Mouse (Mus musculus): Measurements from ENCODE around the gene H2afj. TPM values are rescaled to one million over a fixed set of nuclear protein-coding genes. Genes with fewer than 3 reads are reported as not detected.
A peak's percentile ranks its signal among the peaks of the same experiment; 100 is the strongest.

H2afj gene
- 87.8 and 89.1 TPM in 2 replicates for polyA plus RNA-seq (2014; fragmentation: Nextera tagmentation; extraction: Ambion mirVana)

DNA sequence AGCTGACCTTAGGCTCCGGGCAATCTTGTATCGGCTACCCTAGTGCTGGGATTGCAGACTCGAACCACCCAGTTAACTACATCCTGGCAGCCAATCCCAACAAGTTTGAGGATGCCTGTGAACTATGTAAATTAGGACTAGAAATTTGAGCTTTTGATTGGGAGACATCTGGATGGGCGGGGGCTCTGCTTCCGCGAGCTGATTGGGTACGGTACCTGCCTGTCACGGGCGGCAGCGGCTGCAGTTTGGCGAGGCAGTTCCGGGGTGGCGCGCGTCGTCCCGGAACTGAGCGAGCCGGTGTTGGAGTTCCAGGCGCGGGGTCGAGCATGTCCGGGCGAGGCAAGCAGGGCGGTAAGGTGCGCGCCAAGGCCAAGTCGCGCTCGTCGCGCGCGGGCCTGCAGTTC lies at the start of gene H2afj:
Gene H2afj, plus strand, starts transcription at position 231 of the 404 bp plus-strand sequence.
- Histone ChIP-seq H3K4me3 (ENCODE audit: low read depth, low read length) (peak within 1 kb of the TSS; percentile 63), H3K4me1 (ENCODE audit: control insufficient read depth, insufficient read depth, low read length) (no peaks in the 10 kb centered on the region), H3K27me3 (ENCODE audit: control insufficient read depth, insufficient read depth, low read length) (no peaks in the 10 kb centered on the region), H3K9ac (replicated peaks; ENCODE audit: low read length) (peak within 1 kb of the TSS; percentile 58), H3K36me3 (replicated peaks; ENCODE audit: control insufficient read depth, insufficient read depth, low read depth, low read length) (peaks cover 4% of the 10 kb centered on the region; the same call in 1 of the 2 replicates), H3K9me3 (replicated peaks; ENCODE audit: control insufficient read depth, low read length) (no peaks in the 10 kb centered on the region), H3K27ac (replicated peaks; ENCODE audit: low read depth, low read length) (peak within 1 kb of the TSS; percentile 62), H3K4me2 (ENCODE audit: low read depth, low read length) (peak within 1 kb of the TSS; percentile 93)
- 0% methylated on average over 27 of the region's 34 CpGs for WGBS
- peak; percentile 96 for DNase-seq (ENCODE audit: low spot score)
- peak; percentile 77 for ATAC-seq (replicated peaks; ENCODE audit: insufficient number of reproducible peaks, low FRiP score, low TSS enrichment, low read depth)

GRCm38 (mm10) chr6:136763912-136764311 lies 44.1 kb upstream of the H2afj start:
- Histone ChIP-seq H3K4me2 (ENCODE audit: low read depth, low read length) (no peak overlapping the region), H3K4me3 (ENCODE audit: low read depth, low read length) (no peak overlapping the region), H3K36me3 (replicated peaks; ENCODE audit: control insufficient read depth, insufficient read depth, low read depth, low read length) (no peaks in the 10 kb centered on the region), H3K4me1 (ENCODE audit: control insufficient read depth, insufficient read depth, low read length) (no peaks in the 10 kb centered on the region), H3K27ac (replicated peaks; ENCODE audit: low read depth, low read length) (no peak overlapping the region), H3K27me3 (ENCODE audit: control insufficient read depth, insufficient read depth, low read length) (no peaks in the 10 kb centered on the region), H3K9me3 (replicated peaks; ENCODE audit: control insufficient read depth, low read length) (no peaks in the 10 kb centered on the region), H3K9ac (replicated peaks; ENCODE audit: low read length) (no peak overlapping the region)
- WGBS: 87% methylated on average over 1 of the region's 1 CpGs
- ATAC-seq (replicated peaks; ENCODE audit: insufficient number of reproducible peaks, low FRiP score, low TSS enrichment, low read depth) (no peak), DNase-seq (ENCODE audit: low spot score) (no peak)

DNA sequence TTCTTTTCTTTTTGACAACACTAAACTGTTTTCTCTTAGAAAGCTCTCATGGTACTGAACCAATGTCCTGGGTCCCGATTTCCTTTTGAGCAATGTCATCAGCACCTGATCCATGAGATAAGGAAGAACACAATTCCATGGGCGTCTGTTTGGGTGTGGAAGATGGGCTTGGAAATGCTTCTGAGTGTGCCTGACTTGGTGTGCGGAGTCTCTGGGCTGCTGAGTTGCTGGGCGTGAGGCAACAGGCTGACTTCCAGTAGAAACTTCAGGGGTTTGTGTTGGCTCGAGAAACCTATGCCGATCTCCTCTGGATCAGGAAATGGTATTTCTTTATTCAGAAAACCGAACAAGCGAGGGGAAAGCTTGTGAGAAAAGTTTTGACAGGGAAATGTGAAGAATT lies 38.9 kb upstream of the H2afj start:
- no peaks in the 10 kb centered on the region for H3K4me1 ChIP-seq (ENCODE audit: control insufficient read depth, insufficient read depth, low read length)
- H3K4me3 ChIP-seq (ENCODE audit: low read depth, low read length): no peak overlapping the region
- H3K9ac ChIP-seq (replicated peaks; ENCODE audit: low read length): no peak overlapping the region
- ATAC-seq (replicated peaks; ENCODE audit: insufficient number of reproducible peaks, low FRiP score, low TSS enrichment, low read depth) (no peak), DNase-seq (ENCODE audit: low spot score) (no peak)
- no peaks in the 10 kb centered on the region for H3K27me3 ChIP-seq (ENCODE audit: control insufficient read depth, insufficient read depth, low read length)
- no peak overlapping the region for H3K27ac ChIP-seq (replicated peaks; ENCODE audit: low read depth, low read length)
- H3K36me3 ChIP-seq (replicated peaks; ENCODE audit: control insufficient read depth, insufficient read depth, low read depth, low read length): no peaks in the 10 kb centered on the region
- 86% methylated on average over 8 of the region's 8 CpGs for WGBS
- no peak overlapping the region for H3K4me2 ChIP-seq (ENCODE audit: low read depth, low read length)
- no peaks in the 10 kb centered on the region for H3K9me3 ChIP-seq (replicated peaks; ENCODE audit: control insufficient read depth, low read length)

GRCm38 (mm10) chr6:136769859-136770258 lies 38.2 kb upstream of the H2afj start:
- Histone ChIP-seq H3K4me2 (ENCODE audit: low read depth, low read length) (no peak overlapping the region), H3K27me3 (ENCODE audit: control insufficient read depth, insufficient read depth, low read length) (no peaks in the 10 kb centered on the region), H3K36me3 (replicated peaks; ENCODE audit: control insufficient read depth, insufficient read depth, low read depth, low read length) (no peaks in the 10 kb centered on the region), H3K9me3 (replicated peaks; ENCODE audit: control insufficient read depth, low read length) (no peaks in the 10 kb centered on the region), H3K9ac (replicated peaks; ENCODE audit: low read length) (no peak overlapping the region), H3K27ac (replicated peaks; ENCODE audit: low read depth, low read length) (no peak overlapping the region), H3K4me3 (ENCODE audit: low read depth, low read length) (no peak overlapping the region), H3K4me1 (ENCODE audit: control insufficient read depth, insufficient read depth, low read length) (no peaks in the 10 kb centered on the region)
- ATAC-seq (replicated peaks; ENCODE audit: insufficient number of reproducible peaks, low FRiP score, low TSS enrichment, low read depth): no peak
- 83% methylated on average over 7 of the region's 7 CpGs for WGBS
- no peak for DNase-seq (ENCODE audit: low spot score)

DNA sequence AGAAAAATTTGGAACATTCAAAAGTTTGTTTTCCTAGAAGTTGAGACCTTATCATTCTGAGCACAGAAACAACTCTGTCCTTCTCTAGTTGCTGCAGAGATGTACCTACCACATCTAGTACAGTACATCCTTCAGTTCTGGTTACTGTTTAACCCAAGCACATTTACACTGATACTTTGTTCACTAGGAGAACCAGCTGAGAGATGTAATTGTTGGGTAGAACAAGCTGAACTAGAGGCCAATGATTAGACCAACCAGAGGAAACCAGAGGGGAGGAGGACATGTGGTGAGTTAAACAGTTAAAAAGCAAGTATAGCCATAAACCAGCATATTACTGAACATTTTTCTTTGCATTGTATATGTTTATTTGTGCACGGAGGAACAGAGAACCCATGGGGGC lies 31.7 kb upstream of the H2afj start:
- no peaks in the 10 kb centered on the region for H3K36me3 ChIP-seq (replicated peaks; ENCODE audit: control insufficient read depth, insufficient read depth, low read depth, low read length)
- no peak overlapping the region for H3K27ac ChIP-seq (replicated peaks; ENCODE audit: low read depth, low read length)
- WGBS: 63% methylated on average over 1 of the region's 1 CpGs
- H3K4me1 ChIP-seq (ENCODE audit: control insufficient read depth, insufficient read depth, low read length): no peaks in the 10 kb centered on the region
- H3K4me2 ChIP-seq (ENCODE audit: low read depth, low read length): no peak overlapping the region
- DNase-seq (ENCODE audit: low spot score): no peak
- H3K9ac ChIP-seq (replicated peaks; ENCODE audit: low read length): no peak overlapping the region
- no peak overlapping the region for H3K4me3 ChIP-seq (ENCODE audit: low read depth, low read length)
- H3K27me3 ChIP-seq (ENCODE audit: control insufficient read depth, insufficient read depth, low read length): no peaks in the 10 kb centered on the region
- ATAC-seq (replicated peaks; ENCODE audit: insufficient number of reproducible peaks, low FRiP score, low TSS enrichment, low read depth): no peak
- no peaks in the 10 kb centered on the region for H3K9me3 ChIP-seq (replicated peaks; ENCODE audit: control insufficient read depth, low read length)

- Histone ChIP-seq H3K4me3 (ENCODE audit: low read depth, low read length) (no peak within 1 kb of the TSS), H3K4me1 (ENCODE audit: control insufficient read depth, insufficient read depth, low read length) (no peaks in the 10 kb centered on the region), H3K36me3 (replicated peaks; ENCODE audit: control insufficient read depth, insufficient read depth, low read depth, low read length) (no peaks in the 10 kb centered on the region), H3K27ac (replicated peaks; ENCODE audit: low read depth, low read length) (no peak within 1 kb of the TSS), H3K9ac (replicated peaks; ENCODE audit: low read length) (no peak within 1 kb of the TSS), H3K27me3 (ENCODE audit: control insufficient read depth, insufficient read depth, low read length) (no peaks in the 10 kb centered on the region), H3K4me2 (ENCODE audit: low read depth, low read length) (no peak within 1 kb of the TSS), H3K9me3 (replicated peaks; ENCODE audit: control insufficient read depth, low read length) (no peaks in the 10 kb centered on the region)
- WGBS: 81% methylated on average over 20 of the region's 20 CpGs
- DNase-seq (ENCODE audit: low spot score) (no peak), ATAC-seq (replicated peaks; ENCODE audit: insufficient number of reproducible peaks, low FRiP score, low TSS enrichment, low read depth) (no peak)
Observed at GRCm38 (mm10) chr6:136781377-136781986, 26.6 kb upstream of the H2afj start, which contains the start of gene Gucy2c. Gucy2c (minus strand) TSS chr6:136781765.

DNA sequence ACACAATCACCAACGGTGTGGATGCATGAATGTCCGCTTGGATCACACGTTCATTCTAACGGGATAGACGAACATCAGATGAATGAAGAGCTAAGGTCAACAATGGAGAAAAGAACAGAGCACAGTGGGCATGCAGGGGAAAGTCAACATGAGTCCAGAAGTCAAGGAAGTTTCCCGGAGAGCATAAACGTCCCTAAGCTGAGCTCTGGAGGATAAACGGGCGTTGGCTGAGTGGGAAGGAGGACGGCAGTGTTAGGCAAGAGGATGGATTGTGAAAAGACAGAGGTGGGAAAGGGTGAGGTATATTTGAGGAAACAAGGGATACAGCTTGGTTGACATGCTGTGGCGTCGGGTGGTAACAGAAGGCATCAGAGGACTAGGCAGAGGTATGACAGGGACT lies 25.9 kb upstream of the H2afj start:
- Histone ChIP-seq H3K4me3 (ENCODE audit: low read depth, low read length) (no peak overlapping the region), H3K4me1 (ENCODE audit: control insufficient read depth, insufficient read depth, low read length) (no peaks in the 10 kb centered on the region), H3K4me2 (ENCODE audit: low read depth, low read length) (no peak overlapping the region), H3K27me3 (ENCODE audit: control insufficient read depth, insufficient read depth, low read length) (no peaks in the 10 kb centered on the region), H3K9ac (replicated peaks; ENCODE audit: low read length) (no peak overlapping the region), H3K9me3 (replicated peaks; ENCODE audit: control insufficient read depth, low read length) (no peaks in the 10 kb centered on the region), H3K36me3 (replicated peaks; ENCODE audit: control insufficient read depth, insufficient read depth, low read depth, low read length) (no peaks in the 10 kb centered on the region), H3K27ac (replicated peaks; ENCODE audit: low read depth, low read length) (no peak overlapping the region)
- no peak for ATAC-seq (replicated peaks; ENCODE audit: insufficient number of reproducible peaks, low FRiP score, low TSS enrichment, low read depth)
- WGBS: 86% methylated on average over 12 of the region's 12 CpGs
- no peak for DNase-seq (ENCODE audit: low spot score)

GRCm38 (mm10) chr6:136782761-136783160 lies 25.3 kb upstream of the H2afj start:
- H3K4me2 ChIP-seq (ENCODE audit: low read depth, low read length): no peak overlapping the region
- H3K4me1 ChIP-seq (ENCODE audit: control insufficient read depth, insufficient read depth, low read length): no peaks in the 10 kb centered on the region
- no peaks in the 10 kb centered on the region for H3K27me3 ChIP-seq (ENCODE audit: control insufficient read depth, insufficient read depth, low read length)
- no peaks in the 10 kb centered on the region for H3K36me3 ChIP-seq (replicated peaks; ENCODE audit: control insufficient read depth, insufficient read depth, low read depth, low read length)
- H3K9ac ChIP-seq (replicated peaks; ENCODE audit: low read length): no peak overlapping the region
- no peak for DNase-seq (ENCODE audit: low spot score)
- no peak overlapping the region for H3K27ac ChIP-seq (replicated peaks; ENCODE audit: low read depth, low read length)
- H3K4me3 ChIP-seq (ENCODE audit: low read depth, low read length): no peak overlapping the region
- no peak for ATAC-seq (replicated peaks; ENCODE audit: insufficient number of reproducible peaks, low FRiP score, low TSS enrichment, low read depth)
- WGBS: 75% methylated on average over 9 of the region's 9 CpGs
- no peaks in the 10 kb centered on the region for H3K9me3 ChIP-seq (replicated peaks; ENCODE audit: control insufficient read depth, low read length)
